Mouse (Mus musculus) lung, embryonic 14.5 days (tissue): ENCODE measurements around the gene Gatb. TPM values are rescaled to one million over a fixed set of nuclear protein-coding genes. Genes with fewer than 3 reads are reported as not detected.

Experiments used
- ATAC-seq: fragments of 200-750 bp; cut with Nextera tagmentation; 2 replicates; pipeline ENCODE4 v1.8.0; 2017; ENCODE audit warnings: mild to moderate bottlenecking, moderate TSS enrichment, moderate library complexity; ENCODE audit not compliant: insufficient read depth
- DNase-seq: peaks from one replicate; pipeline ENCODE4 v3.0.0-alpha.2; 2015
- H3K27ac ChIP-seq: fragments of 300-500 bp; sonication (generic); 2 replicates; pipeline ENCODE4 v1.5.1; 2014; ENCODE audit warnings: low read depth, mild to moderate bottlenecking, moderate library complexity
- H3K27me3 ChIP-seq: fragments of 300-500 bp; sonication (generic); 2 replicates; pipeline ENCODE4 v1.6.1; 2014; ENCODE audit warnings: low read length, control low read depth; ENCODE audit not compliant: insufficient read depth
- H3K36me3 ChIP-seq: fragments of 300-500 bp; sonication (generic); 2 replicates; pipeline ENCODE4 v1.6.1; 2014; ENCODE audit warnings: control low read depth; ENCODE audit not compliant: insufficient read depth
- H3K4me1 ChIP-seq: fragments of 300-500 bp; sonication (generic); 2 replicates; pipeline ENCODE4 v1.6.1; 2014; ENCODE audit warnings: antibody characterized with exemption, control low read depth; ENCODE audit not compliant: insufficient read depth
- H3K4me2 ChIP-seq: fragments of 300-500 bp; sonication (generic); 2 replicates; pipeline ENCODE4 v1.6.1; 2014; ENCODE audit warnings: mild to moderate bottlenecking
- H3K4me3 ChIP-seq: fragments of 300-500 bp; sonication (generic); 2 replicates; pipeline ENCODE4 v1.5.1; 2014; ENCODE audit warnings: low read depth, low read length
- H3K9ac ChIP-seq: fragments of 300-500 bp; sonication (generic); 2 replicates; pipeline ENCODE4 v1.6.1; 2014
- H3K9me3 ChIP-seq: fragments of 300-500 bp; sonication (generic); 2 replicates; pipeline ENCODE4 v1.6.1; 2016; ENCODE audit warnings: low read depth, low read length, control low read depth
- CTCF ChIP-seq: IDR thresholded peaks from 2 replicates; pipeline ENCODE4 v1.5.1; 2016; ENCODE audit warnings: antibody characterized with exemption, low read depth
- WGBS: fragments of 180-500 bp; shearing (Covaris S2); extraction: QIAGEN DNeasy Blood & Tissue Kit; methylation state at CpG from one replicate; pipeline ENCODE4 v1.1.7; 2014; 5-methylcytosine and 5-hydroxymethylcytosine counted together
- polyA plus RNA-seq: library from polyadenylated mRNA; unstranded; fragments of >200 nt; fragmentation: Nextera tagmentation; extraction: Ambion mirVana; gene quantifications from 2 replicates; pipeline ENCODE4 v1.2.1, GENCODE M21; 2014

Gatb gene
- polyA plus RNA-seq, 1 experiment from 2014 or later, result 18.2 TPM

DNA sequence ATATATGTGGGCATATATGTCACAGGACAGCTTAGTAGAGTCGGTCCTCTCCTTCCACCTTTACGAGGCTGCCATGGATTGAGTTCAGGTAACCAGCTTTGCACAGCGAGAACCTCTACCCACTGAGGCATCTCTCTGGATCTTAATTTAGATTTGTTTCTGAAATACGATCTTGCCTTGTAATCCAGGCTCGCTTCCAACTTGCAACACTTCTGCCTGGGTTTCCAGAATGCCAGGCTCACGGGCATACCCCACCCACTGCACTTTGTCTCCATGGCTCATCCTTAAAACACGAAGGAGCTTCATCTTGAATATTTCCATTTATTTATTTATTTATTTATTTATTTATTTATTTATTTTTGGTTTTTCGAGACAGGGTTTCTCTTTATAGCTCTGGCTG, 111.4 kb downstream of the Gatb start:
- 79% methylated on average over 8 of the region's 8 CpGs for WGBS
- H3K27me3 ChIP-seq, result no peaks in the 10 kb centered on the region
- no peak overlapping the region for H3K27ac ChIP-seq
- H3K9ac ChIP-seq, result no peak overlapping the region
- H3K4me2 ChIP-seq, result no peak overlapping the region
- ATAC-seq (no peak), DNase-seq (no peak)
- no peak for TF ChIP-seq CTCF
- H3K4me1 ChIP-seq, result no peaks in the 10 kb centered on the region
- no peak overlapping the region for H3K4me3 ChIP-seq
- no peaks in the 10 kb centered on the region for H3K9me3 ChIP-seq
- no peaks in the 10 kb centered on the region for H3K36me3 ChIP-seq

DNA sequence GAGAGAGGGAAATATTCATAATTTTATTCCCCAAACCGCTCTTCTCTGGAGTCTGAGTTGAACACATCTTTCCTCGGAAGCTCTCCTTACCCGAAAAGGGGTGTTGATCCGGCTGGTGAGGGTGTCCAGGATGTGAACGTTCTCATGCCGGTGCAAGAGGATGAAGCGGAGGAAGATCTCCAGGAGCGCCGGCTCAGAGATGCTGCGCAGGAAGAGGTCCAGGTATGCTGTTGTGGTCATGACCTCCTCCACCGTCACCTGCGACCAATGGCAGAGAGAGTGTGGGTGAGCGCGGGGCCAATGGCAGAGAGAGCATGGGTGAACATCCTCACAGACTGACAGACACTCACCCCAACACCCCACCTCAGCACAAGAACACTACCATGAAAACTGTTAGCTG, 114.4 kb downstream of the Gatb start:
- Histone ChIP-seq H3K4me2 (no peak overlapping the region), H3K9me3 (no peaks in the 10 kb centered on the region), H3K36me3 (no peaks in the 10 kb centered on the region), H3K9ac (no peak overlapping the region), H3K27me3 (no peaks in the 10 kb centered on the region), H3K4me3 (no peak overlapping the region), H3K4me1 (no peaks in the 10 kb centered on the region), H3K27ac (no peak overlapping the region)
- no peak for DNase-seq
- no peak for TF ChIP-seq CTCF
- 88% methylated on average over 14 of the region's 14 CpGs for WGBS
- no peak for ATAC-seq

DNA sequence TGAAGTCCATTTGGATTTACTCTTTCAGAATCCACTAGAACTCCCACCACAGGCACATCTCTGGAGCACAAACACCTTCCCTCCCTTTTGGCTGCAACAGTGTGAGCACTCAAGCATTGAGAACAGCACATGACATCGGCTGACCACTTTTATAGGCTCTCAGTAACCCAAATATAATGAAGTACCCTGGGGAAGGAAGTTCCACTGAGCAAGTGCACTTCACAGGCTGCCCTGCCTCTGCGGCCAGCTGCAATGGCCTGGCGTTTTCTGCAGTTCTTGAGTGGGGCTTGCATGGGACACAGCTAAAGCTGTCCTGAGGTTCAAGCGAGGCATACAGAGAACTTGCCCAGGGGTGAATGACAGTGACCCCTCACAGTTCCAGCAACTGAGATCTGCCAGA, 117.2 kb downstream of the Gatb start:
- TF ChIP-seq CTCF, result no peak
- no peak overlapping the region for H3K4me3 ChIP-seq
- no peak overlapping the region for H3K9ac ChIP-seq
- 59% methylated on average over 4 of the region's 4 CpGs for WGBS
- no peak for ATAC-seq
- H3K4me1 ChIP-seq, result no peaks in the 10 kb centered on the region
- no peak overlapping the region for H3K27ac ChIP-seq
- no peaks in the 10 kb centered on the region for H3K27me3 ChIP-seq
- no peaks in the 10 kb centered on the region for H3K9me3 ChIP-seq
- H3K4me2 ChIP-seq, result no peak overlapping the region
- H3K36me3 ChIP-seq, result no peaks in the 10 kb centered on the region
- DNase-seq, result no peak

- TF ChIP-seq CTCF, result no peak
- Histone ChIP-seq H3K36me3 (no peaks in the 10 kb centered on the region), H3K4me1 (no peaks in the 10 kb centered on the region), H3K4me3 (no peak overlapping the region), H3K9ac (no peak overlapping the region), H3K27me3 (no peaks in the 10 kb centered on the region), H3K27ac (no peak overlapping the region), H3K4me2 (no peak overlapping the region), H3K9me3 (no peaks in the 10 kb centered on the region)
- ATAC-seq, result no peak
- no peak for DNase-seq
- WGBS, result 34% methylated on average over 3 of the region's 3 CpGs
These were observed 119.1 kb downstream of the Gatb start for GRCm38 (mm10) chr3:85693013-85693412.

DNA sequence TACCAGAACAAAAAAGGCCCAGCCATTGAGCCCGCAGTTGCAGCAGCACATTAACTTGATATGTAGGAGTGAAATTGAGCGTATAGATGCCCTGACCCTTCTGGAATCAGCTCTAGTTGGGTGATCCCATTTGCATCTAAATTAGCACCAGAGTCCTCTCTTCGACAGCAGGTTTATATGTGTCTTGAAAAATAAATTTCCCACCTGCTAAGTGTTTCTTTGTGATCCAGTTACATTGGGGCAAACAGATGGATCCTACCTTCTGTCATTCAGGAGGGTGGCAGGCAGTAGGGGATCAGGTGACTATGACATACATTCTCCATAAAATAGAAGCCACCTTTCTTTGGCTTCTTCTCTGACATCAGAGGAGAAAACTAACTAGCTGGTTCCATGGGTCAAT, 121.1 kb downstream of the Gatb start:
- Histone ChIP-seq H3K27ac (no peak overlapping the region), H3K27me3 (no peaks in the 10 kb centered on the region), H3K4me2 (no peak overlapping the region), H3K9ac (no peak overlapping the region), H3K4me3 (no peak overlapping the region), H3K4me1 (no peaks in the 10 kb centered on the region), H3K9me3 (no peaks in the 10 kb centered on the region), H3K36me3 (no peaks in the 10 kb centered on the region)
- no peak for TF ChIP-seq CTCF
- DNase-seq (no peak), ATAC-seq (no peak)
- 87% methylated on average over 3 of the region's 3 CpGs for WGBS

GRCm38 (mm10) chr3:85698496-85698895, 124.6 kb downstream of the Gatb start:
- H3K9me3 ChIP-seq, result no peaks in the 10 kb centered on the region
- H3K27me3 ChIP-seq, result no peaks in the 10 kb centered on the region
- H3K4me3 ChIP-seq, result no peak overlapping the region
- no peak overlapping the region for H3K27ac ChIP-seq
- TF ChIP-seq CTCF, result no peak
- no peak overlapping the region for H3K9ac ChIP-seq
- 81% methylated on average over 4 of the region's 4 CpGs for WGBS
- no peak overlapping the region for H3K4me2 ChIP-seq
- ATAC-seq (no peak), DNase-seq (no peak)
- H3K36me3 ChIP-seq, result no peaks in the 10 kb centered on the region
- no peaks in the 10 kb centered on the region for H3K4me1 ChIP-seq

- H3K4me3 ChIP-seq, result no peak overlapping the region
- peak overlapping the region; percentile 68 for H3K27ac ChIP-seq
- peak; percentile 31 for DNase-seq
- no peaks in the 10 kb centered on the region for H3K4me1 ChIP-seq
- WGBS, result 35% methylated on average over 6 of the region's 6 CpGs
- H3K9ac ChIP-seq, result no peak overlapping the region
- ATAC-seq, result peak; percentile 52; the same call in 1 of the 2 replicates
- H3K9me3 ChIP-seq, result no peaks in the 10 kb centered on the region
- no peaks in the 10 kb centered on the region for H3K36me3 ChIP-seq
- no peaks in the 10 kb centered on the region for H3K27me3 ChIP-seq
- no peak overlapping the region for H3K4me2 ChIP-seq
- no peak for TF ChIP-seq CTCF
These were observed 129.4 kb downstream of the Gatb start for GRCm38 (mm10) chr3:85703141-85703882.

Other genes starting within 250 kb of the Gatb start
- 2.7 and 3.1 TPM in 2 replicates for gene Fam160a1, start 243.2 kb downstream of the Gatb start, polyA plus RNA-seq